Mouse (Mus musculus): ENCODE data around the gene Klrb1b. TPM values are rescaled to one million over a fixed set of nuclear protein-coding genes. Genes with fewer than 3 reads are reported as not detected.
"Not testable (repeated sequence)": the region's sequence is repeated elsewhere in the genome, so short reads cannot be mapped to it uniquely, and the experiment has no call there.

Gene Klrb1b
- total and polyA plus RNA-seq, 2 experiments from 2014 or later, result not detected

DNA sequence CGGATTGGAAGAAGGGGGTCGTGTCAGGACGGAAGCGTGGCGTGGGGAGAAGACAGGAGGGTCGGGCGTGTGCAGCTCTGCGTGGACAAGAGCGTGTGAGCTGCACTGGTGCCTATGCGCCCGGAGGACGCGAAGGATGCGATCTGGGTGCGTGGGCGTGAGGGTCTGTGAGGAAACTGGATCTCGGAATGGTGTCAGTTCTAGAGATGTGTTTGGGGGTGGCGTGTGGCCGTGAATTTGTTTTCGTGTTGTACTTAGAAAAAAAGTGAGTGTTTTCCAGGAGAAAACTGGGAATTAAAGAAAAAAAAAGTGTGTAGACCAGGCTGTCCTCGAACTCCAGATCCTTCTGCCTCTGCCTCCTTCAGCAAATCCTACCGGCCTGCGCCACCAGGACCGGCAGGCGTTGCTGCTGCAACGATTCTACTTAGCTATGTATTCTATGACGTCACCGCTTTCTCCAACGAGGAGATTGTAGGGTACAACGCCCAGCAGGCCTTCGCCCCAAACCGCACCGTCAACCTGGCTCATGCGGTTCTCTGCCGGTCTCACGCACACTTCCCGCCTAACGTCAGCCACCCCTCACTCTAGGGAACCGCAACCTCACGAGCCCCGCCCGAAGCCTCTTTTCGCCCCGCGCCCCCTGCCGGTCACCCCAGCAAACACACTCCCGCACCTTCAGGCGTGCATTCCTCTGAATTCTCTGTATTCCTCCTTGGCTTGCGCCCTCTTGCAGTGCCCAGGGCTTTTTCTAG is 26.8 kb downstream of the Klrb1b start:
- TF ChIP-seq CTCF (IDR thresholded peaks at IDR 0.05; ENCODE audit: low read depth), result peak; percentile 65
- DNase-seq (ENCODE audit: low spot score), result peak; percentile 63
- under 1% methylated on average over 49 of the region's 49 CpGs for WGBS
- Histone ChIP-seq H3K4me3 (ENCODE audit: low read depth, low read length) (peak overlapping the region; percentile 76), H3K9ac (replicated peaks; ENCODE audit: low read depth, low read length) (peak overlapping the region; percentile 62), H3K27ac (ENCODE audit: low read depth) (peak overlapping the region; percentile 93), H3K4me2 (ENCODE audit: low read depth, low read length) (peak overlapping the region; percentile 60)
- not testable (repeated sequence) for H3K9me3 ChIP-seq (replicated peaks; ENCODE audit: control insufficient read depth, low read length); H3K27me3 ChIP-seq (ENCODE audit: control insufficient read depth, insufficient read depth, low read length); H3K4me1 ChIP-seq (ENCODE audit: control insufficient read depth, insufficient read depth); H3K36me3 ChIP-seq (replicated peaks; ENCODE audit: control insufficient read depth, insufficient read depth, low read length)
- peak; percentile 67 for ATAC-seq (ENCODE audit: insufficient read depth, low read depth)

- WGBS, result 0% methylated on average over 20 of the region's 20 CpGs
- not testable (repeated sequence) for H3K9me3 ChIP-seq (replicated peaks; ENCODE audit: control insufficient read depth, low read length); H3K27me3 ChIP-seq (ENCODE audit: control insufficient read depth, insufficient read depth, low read length); H3K36me3 ChIP-seq (replicated peaks; ENCODE audit: control insufficient read depth, insufficient read depth, low read length); H3K4me1 ChIP-seq (ENCODE audit: control insufficient read depth, insufficient read depth)
- Histone ChIP-seq H3K9ac (replicated peaks; ENCODE audit: low read depth, low read length) (peak overlapping the region; percentile 62), H3K4me3 (ENCODE audit: low read depth, low read length) (peak overlapping the region; percentile 76), H3K27ac (ENCODE audit: low read depth) (peak overlapping the region; percentile 93), H3K4me2 (ENCODE audit: low read depth, low read length) (peak overlapping the region; percentile 60)
- ATAC-seq (ENCODE audit: insufficient read depth, low read depth) (peak; percentile 27), DNase-seq (ENCODE audit: low spot score) (peak; percentile 69)
Measured at GRCm38 (mm10) chr6:128798772-128799143, 27.4 kb downstream of the Klrb1b start.

DNA sequence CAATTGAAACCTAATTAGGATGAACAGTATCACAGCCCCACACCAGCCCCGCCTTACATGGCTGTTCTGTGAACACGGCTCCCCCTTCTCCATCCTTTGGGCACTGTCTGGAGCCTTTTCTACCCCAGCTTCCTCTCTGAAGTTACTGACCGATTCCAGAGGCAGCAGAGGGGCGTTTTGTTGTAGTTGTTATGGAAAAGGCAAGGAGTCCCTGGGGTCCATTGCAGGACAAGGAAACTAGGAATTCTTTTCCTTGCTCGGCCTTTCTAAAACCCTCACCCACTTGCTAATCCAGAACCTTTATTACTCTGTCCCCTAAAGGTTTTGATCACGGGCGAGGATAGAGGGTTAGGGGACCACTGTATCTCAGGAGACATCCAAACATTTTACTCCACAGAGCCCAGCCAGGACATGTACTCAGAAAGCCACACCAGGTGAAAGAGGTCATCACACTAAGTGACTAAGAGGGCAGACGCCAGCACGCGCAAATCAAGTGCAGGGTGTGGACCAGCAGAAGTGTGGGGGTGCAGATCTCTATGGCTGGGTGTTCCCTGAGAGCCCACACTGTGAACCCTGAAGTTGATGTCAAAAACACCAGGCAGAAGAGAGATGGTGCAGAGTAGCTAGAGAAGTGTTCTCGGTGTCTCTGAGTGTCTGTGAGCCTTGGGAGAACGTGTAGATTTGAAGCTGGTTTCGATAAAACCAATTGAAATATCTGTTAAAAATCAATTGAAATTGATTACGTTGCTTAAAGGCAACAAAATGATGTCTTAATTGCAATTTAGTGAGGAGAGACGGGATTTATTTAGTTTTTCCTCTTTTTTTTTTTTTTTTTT is 28.0 kb downstream of the Klrb1b start:
- H3K27ac ChIP-seq (ENCODE audit: low read depth), result peak overlapping the region; percentile 4

DNA sequence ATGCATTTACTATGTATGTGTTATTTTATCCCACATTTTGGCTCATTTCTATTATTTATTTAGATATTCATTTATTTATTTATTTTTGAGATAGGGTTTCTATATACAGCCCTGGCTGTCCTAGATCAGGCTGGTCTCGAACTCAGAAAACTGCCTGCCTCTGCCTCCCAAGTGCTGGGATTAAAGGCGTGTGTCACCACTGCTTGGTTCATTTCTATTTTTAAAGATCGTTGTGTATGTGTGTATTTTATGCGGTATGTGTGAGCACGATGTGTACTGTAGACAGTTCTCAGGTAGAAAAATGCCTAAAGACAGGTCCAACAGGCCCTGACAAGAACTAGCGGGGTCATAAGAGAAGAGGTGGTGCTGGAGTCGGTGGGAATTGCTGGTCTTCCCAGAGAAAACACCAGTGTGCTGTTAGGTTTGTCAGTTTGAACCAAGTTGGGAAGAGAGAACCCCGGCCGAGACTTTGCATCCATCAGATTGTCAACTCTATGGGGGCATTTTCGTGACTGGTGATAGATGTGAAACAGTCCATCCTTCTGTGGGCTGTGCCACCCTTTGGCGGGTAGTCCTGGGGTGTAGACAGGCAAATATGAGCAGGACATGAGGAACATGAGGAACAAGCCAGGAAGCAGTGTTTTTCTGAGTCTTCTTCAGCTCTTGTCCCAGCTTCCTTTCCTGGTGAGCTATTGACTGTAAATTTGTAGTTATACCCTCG is 28.8 kb downstream of the Klrb1b start:
- Histone ChIP-seq H3K4me1 (ENCODE audit: control insufficient read depth, insufficient read depth) (peaks cover 4% of the 10 kb centered on the region; the same call in 1 of the 2 replicates), H3K4me2 (ENCODE audit: low read depth, low read length) (peak overlapping the region; percentile 60; the same call in 1 of the 2 replicates), H3K9ac (replicated peaks; ENCODE audit: low read depth, low read length) (no peak overlapping the region), H3K4me3 (ENCODE audit: low read depth, low read length) (no peak overlapping the region), H3K27ac (ENCODE audit: low read depth) (peak overlapping the region; percentile 4), H3K36me3 (replicated peaks; ENCODE audit: control insufficient read depth, insufficient read depth, low read length) (no peaks in the 10 kb centered on the region), H3K9me3 (replicated peaks; ENCODE audit: control insufficient read depth, low read length) (no peaks in the 10 kb centered on the region), H3K27me3 (ENCODE audit: control insufficient read depth, insufficient read depth, low read length) (no peaks in the 10 kb centered on the region)
- 72% methylated on average over 12 of the region's 12 CpGs for WGBS
- DNase-seq (ENCODE audit: low spot score), result no peak
- TF ChIP-seq CTCF (IDR thresholded peaks at IDR 0.05; ENCODE audit: low read depth), result no peak
- no peak for TF ChIP-seq EP300 (IDR thresholded peaks at IDR 0.05; ENCODE audit: low read depth)
- ATAC-seq (ENCODE audit: insufficient read depth, low read depth), result no peak

More for the DNA sequence above, 28.0 kb downstream of the Klrb1b start:
- ATAC-seq (ENCODE audit: insufficient read depth, low read depth) (no peak), DNase-seq (ENCODE audit: low spot score) (peak; percentile 12)
- H3K36me3 ChIP-seq (replicated peaks; ENCODE audit: control insufficient read depth, insufficient read depth, low read length), result no peaks in the 10 kb centered on the region
- H3K4me3 ChIP-seq (ENCODE audit: low read depth, low read length), result peak overlapping the region; percentile 76
- no peaks in the 10 kb centered on the region for H3K9me3 ChIP-seq (replicated peaks; ENCODE audit: control insufficient read depth, low read length)
- H3K4me2 ChIP-seq (ENCODE audit: low read depth, low read length), result peak overlapping the region; percentile 60
- peaks cover 4% of the 10 kb centered on the region; the same call in 1 of the 2 replicates for H3K4me1 ChIP-seq (ENCODE audit: control insufficient read depth, insufficient read depth)
- no peak overlapping the region for H3K9ac ChIP-seq (replicated peaks; ENCODE audit: low read depth, low read length)
- TF ChIP-seq EP300 (IDR thresholded peaks at IDR 0.05; ENCODE audit: low read depth), result no peak
- TF ChIP-seq CTCF (IDR thresholded peaks at IDR 0.05; ENCODE audit: low read depth), result no peak
- H3K27me3 ChIP-seq (ENCODE audit: control insufficient read depth, insufficient read depth, low read length), result no peaks in the 10 kb centered on the region
- 20% methylated on average over 15 of the region's 15 CpGs for WGBS

DNA sequence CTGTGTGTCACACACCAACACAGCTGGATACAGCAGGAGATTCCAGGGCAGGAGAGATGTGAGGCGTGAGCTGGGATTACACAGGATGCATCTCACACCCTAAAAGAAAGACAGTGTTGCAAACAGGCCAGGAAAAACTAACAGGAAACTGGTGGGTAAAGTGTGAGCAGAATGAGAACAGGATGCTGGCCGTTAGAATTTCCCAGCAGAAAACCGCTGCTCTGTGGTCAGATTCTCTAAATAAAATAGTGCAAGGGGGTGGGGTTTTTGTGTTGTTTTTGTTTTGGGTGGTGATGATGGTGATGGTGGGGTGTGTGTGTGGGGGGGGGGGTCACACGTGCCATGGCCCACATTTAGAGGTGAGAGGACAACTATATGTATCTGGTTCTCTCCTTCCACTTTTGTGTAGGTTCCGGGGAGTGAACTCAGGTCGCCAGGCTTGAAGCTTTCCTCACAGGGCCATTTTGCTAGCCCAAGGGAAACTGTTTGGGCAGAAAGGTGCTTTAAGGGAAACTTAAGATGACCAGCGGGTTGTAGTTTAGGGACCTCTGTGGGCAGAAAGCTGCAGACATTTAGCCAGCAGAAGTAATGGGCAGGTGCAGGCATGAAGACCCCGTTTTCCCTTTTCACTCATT is 29.7 kb downstream of the Klrb1b start:
- ATAC-seq (ENCODE audit: insufficient read depth, low read depth) (no peak), DNase-seq (ENCODE audit: low spot score) (no peak)
- WGBS, result 69% methylated on average over 8 of the region's 8 CpGs
- H3K36me3 ChIP-seq (replicated peaks; ENCODE audit: control insufficient read depth, insufficient read depth, low read length), result no peaks in the 10 kb centered on the region
- no peaks in the 10 kb centered on the region for H3K9me3 ChIP-seq (replicated peaks; ENCODE audit: control insufficient read depth, low read length)
- H3K27ac ChIP-seq (ENCODE audit: low read depth), result no peak overlapping the region
- no peak for TF ChIP-seq EP300 (IDR thresholded peaks at IDR 0.05; ENCODE audit: low read depth)
- TF ChIP-seq CTCF (IDR thresholded peaks at IDR 0.05; ENCODE audit: low read depth), result no peak
- H3K4me1 ChIP-seq (ENCODE audit: control insufficient read depth, insufficient read depth), result peaks cover 4% of the 10 kb centered on the region; the same call in 1 of the 2 replicates
- no peak overlapping the region for H3K4me2 ChIP-seq (ENCODE audit: low read depth, low read length)
- H3K4me3 ChIP-seq (ENCODE audit: low read depth, low read length), result no peak overlapping the region
- no peaks in the 10 kb centered on the region for H3K27me3 ChIP-seq (ENCODE audit: control insufficient read depth, insufficient read depth, low read length)
- no peak overlapping the region for H3K9ac ChIP-seq (replicated peaks; ENCODE audit: low read depth, low read length)
